Mouse (Mus musculus) ovary, postnatal 36 days (tissue): ENCODE measurements around the gene Rcbtb2.

Source experiments
- DNase-seq: peaks from one replicate; pipeline ENCODE4 v3.0.0; 2022; ENCODE audit warnings: low spot score, mixed read lengths

Rcbtb2 gene

DNA sequence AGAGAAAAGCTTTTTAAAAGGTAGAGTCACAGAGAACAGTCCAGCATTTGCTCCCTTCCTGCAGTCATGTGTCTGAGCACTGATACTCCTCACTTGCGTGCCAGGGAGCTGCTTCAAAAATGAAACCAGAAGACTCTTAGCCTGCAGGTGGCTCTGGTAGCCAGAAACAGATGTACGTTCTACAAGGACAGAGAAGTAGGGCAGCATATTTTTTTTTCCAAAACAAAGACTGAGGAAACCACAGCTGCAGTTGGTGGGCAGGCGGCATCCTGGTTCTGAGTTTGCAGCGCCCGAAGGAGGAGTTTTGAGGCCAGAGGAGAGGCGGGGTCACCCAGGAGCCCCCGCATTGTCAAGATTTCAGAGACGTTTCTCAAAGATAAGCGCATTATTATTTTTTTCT is 5.9 kb upstream of the Rcbtb2 start:
- peak; percentile 28 for DNase-seq

DNA sequence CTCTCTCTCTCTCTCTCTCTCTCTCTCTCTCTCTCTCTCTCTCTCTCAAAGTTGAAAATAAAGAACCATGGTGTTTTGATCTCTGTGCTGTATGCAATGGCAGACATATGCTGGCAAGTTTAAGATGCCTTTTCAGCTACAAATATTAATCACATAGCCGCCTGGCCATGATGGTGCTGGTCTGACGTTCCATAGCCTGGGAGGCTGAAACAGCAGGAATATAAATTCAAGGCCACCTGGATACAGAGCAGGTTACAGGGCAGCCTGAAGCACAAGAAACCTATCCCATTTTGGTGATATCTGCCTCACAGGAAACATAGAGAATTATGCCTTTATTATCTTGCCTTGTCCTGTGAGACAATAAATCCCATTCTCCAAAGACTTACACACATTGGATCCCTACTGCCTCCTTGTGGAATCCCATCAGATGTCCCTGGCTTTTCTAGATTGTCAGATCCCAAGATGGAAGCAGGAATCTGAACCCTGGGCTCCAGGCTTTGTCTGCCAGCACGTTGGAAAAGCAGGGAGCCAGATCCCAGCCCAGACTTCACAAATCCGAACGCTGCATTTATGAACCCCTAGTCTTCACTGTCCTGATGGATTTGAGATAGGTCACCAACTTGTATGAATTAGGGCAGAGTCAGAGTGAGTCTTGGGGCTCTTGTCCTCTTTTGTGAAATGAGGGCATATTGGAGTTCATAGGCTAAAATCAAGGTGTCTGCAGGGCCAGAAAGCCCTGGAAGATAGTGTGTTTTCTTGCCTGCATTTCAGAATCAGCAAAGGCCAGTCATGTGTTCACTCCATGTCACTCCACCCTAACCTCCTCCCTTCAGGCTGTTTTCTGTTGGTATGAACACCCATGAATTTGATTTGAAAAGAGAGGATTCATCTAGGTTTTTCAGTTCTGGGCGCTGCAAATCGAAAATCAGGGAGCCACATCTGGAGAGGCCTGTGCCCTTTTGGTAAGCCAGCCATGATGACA is 5.1 kb upstream of the Rcbtb2 start:
- DNase-seq: no peak

DNA sequence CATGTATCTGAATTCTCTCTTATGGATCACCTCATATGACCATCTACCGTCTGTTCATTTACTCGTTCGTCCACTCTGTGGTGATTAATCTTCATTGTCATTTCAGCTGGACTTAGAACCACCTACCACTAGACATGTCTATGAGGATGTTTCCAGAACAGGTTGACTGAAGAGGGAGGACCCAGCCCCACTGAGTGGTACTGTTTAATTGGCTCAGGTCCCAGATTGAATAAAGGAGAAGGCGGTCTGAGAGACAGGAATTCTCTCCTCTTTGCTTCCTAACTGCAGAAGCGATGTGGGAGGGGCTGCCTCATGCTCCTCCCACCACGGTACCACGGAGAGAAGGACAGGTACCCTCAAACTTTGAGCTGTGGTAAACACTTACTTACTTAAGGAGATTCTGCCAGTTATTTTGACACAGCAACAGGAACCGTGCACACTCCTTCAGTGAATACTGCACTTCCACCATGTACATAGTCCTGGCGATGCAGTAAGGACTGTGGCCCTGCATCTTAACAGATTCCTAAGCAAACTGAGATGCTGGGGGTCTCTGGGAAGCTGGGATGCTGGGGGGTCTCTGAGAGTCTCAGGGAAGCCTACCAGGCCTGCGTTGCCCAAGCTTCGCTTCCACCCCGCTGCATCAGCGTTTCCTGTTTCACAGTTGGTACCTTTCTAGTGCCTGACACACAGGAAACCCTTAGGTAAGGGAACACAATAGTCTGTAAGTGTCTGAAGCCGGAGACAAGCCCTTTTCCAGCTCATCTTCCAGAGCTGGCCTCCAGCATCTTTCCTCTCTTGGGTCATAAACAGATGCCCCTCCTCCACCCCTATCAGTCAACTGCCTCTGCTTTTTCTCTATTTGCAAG is 4.1 kb upstream of the Rcbtb2 start:
- DNase-seq: no peak

DNA sequence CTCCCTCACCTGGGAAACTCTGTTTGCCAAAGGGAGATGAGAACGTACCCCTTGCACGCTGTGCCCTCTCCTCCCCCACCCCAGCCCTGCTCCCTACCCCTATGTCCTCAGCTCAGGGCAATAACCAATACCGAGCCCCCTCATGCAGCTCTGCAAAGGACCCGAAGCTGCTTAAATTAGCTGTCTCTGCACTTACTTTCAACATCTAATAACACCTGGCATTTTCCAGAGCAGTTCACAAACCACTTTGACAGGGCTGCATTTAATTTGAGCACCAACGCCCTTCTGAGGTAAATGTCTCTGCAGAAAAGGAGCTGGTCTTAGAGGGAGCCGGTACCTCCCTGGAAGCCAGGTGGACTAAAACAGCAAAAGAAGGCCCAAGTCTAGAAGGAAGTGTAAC is 3.4 kb upstream of the Rcbtb2 start:
- no peak for DNase-seq

DNA sequence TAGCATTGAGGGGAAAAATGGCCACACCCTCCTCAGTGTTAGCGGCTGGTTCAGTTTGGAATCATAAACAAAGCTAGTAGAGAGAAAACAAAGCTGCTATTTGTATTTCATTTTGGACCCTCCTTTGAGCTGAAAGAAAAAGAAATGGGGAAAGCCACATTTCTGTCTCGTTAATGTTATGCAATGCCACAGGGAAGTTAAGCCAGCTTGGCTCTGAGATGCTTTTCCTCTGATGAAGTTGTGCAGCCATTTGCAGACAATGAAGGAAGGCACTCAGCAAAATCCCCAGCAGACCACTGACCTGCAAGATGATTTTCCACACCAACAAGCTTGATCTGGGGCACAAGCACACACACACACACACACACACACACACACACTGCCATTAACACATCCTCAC is 2.9 kb upstream of the Rcbtb2 start:
- DNase-seq: no peak

DNA sequence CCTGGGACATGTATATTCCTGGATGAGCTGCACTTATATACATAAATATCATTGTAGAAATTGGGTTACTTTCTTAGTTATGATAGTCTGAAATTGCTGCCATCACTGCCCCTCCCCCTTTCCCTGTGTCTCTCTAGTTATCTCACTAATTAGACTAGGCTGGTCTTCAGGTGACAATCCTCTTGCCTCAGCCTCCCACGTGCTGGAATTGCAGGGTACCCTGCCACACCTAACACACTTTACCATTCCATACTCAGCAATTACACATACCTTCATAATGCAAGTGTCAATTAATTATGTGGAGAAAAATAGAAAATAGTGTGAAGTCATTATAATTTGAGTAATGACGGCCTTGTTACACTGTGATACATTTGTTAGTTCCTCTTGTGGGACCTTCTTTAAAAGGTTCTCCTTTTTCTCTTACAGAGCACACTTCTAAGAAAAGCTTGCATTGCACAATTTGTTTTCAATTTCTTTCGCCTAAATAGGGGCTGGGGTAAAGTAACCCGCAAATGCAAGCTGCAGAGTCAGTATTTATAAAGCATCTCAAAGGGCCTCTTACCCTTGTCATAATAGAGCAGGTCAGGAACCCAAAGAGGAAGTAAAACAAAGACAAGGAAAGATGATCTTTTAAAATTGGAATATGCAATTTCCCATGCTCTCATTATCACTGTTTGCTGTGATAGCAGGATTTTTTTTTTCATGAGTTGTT is 470 bp upstream of the Rcbtb2 start:
- no peak for DNase-seq

DNA sequence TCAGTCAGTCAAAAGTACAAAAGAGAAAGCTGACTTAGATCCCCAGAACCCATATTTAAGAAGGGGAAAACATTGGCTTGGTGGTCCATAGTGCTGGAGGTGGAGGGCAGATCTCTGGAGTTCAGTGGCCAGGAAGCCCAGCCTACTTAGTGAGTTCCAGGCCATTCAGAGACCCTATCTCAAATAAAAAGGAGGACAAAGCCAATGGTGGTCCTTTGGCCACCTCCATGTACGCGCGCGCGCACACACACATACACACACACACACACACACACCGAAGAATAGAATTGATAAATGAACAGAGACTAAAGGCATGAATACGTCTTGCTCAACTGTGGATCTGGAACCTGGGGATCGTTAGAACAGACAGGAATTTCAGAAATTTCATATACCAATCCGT is 544 bp downstream of the Rcbtb2 start:
- DNase-seq: no peak

DNA sequence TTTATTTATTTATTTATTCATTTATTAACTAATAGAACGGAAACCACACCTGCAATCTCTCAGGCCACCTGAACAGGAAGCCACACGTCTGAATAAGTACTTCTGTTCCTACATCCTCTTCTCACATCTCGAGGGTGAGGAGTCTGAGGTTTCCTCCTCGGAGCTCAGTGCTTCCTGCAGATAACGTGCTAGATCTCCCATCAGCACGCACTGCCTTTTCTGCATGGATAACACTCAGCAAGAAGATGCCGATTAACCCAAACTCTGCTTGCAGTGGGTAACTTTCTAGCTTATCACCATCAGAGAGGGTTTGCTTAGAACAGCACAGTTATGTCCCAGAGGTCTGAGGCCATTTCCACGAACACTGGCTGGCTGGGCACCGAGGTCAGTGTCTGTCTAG is 949 bp downstream of the Rcbtb2 start:
- no peak for DNase-seq

DNA sequence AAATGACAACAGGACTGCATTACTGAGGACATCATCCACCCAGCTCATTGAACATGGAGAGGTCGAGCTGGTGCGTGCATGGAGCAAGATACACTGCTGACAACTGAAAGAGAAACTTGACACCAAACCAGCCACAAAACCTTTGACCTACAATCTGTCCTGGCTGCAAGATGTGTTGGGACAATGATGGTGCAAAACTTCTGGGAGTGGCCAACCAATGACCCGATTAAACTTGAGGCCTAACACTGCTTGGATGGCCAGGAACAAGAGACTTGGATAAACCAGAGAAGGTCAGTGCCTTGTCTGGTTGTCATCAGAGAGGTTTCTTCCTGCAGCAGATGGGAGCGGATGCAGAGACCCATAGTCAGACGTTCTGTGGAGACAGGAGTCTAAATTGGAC is 7.7 kb downstream of the Rcbtb2 start:
- DNase-seq: no peak

DNA sequence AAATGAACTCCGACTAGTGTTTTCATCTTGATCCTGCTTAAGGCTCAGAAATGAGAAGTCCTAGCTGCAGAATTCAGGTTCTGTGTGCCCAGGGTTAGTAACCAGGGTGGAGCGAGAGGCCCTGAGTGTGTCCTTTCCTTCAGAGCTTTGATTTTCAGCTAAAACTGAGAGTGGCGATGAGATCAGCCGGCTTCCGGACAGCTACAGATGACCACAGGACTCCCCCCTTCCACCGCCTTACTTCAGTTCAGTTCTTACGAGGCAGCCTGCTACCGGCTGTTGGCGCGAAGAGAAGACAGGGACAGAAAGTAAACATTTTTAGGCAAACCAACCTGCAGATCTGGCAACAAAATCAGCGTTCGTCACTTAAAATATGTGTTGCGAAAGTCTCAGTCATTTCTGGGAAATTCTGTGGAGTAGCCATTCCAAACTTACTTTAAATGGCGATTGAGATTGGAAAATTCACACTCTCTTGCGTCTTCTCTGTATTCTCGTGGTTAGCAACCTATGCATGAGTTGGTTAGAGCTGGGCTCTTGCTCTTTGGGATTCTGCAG is 9.1 kb downstream of the Rcbtb2 start:
- DNase-seq: no peak

DNA sequence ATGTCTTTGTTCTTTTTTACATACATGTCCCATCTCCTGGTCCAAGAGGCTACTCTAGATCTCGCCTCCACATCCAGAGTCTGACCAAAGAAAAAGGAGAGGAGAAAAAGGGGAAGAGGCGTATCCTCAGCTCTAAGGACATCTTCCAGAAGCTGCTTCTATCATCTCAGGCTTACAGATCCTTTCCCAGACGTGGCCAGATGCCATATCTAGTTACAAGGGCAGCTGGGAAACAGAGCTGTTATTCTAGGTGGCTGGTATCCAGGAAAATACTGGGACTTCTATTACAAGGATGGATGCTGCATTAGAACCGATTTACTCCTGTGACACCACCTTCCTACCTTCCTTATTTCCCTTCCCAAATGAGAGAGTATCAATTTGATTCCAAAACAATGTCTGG is 9.9 kb downstream of the Rcbtb2 start:
- no peak for DNase-seq

DNA sequence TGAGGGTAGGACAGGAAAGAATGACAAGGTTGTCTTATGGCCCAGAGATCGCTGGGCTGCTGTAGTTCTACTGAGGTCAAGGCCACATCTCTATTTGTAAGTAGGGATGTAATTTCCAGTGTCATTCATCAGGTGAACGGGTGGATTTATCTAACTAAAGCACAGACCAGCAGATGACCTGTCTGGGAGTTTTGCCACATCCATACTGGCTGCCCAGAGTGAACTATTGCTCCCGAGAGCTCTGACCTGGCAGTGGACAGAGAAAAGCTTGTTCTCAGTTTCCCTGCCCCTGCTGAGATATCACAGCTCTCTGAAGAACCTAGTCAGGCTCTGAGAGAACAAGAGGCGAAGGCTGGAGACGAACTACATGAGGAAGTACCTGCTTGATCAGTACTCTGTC is 14.4 kb downstream of the Rcbtb2 start:
- DNase-seq: no peak

DNA sequence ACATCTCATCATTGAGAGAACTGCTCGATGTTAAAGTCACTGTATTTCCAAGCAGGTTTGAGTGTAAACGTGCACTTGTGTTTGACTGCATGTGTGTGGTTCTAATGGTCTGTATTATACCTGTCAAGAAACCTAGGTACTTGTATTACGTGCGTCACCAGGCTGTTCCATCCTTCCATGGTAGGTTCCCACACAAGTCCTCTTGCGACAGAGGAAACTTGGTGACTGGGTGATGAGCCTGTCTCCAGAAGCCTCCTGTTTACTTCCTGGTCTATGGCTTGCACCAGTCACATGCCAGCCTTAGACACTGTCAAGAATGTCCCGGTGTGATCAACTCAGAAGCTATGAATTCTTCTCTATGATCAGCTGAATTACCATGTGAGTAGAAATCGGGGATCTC is 15.6 kb downstream of the Rcbtb2 start:
- DNase-seq: no peak

DNA sequence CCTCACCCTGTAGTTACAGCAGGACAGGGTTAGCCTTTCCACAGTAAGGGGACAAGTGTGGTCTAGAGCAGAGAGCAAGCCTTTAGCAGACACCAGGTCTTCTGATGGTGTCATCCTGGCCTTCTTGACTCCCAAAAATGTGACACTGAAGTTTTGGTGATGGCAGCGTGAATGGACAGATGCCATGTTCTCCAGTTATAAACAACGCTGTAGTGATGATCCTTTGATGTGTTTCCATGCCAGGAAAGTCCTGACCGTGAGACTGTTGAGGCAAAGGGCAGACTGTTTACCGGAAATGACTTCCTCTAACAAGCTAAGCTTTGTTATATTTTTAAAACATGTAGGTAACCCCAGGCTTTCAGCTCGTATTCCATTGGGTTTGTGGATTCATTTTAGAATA is 17.0 kb downstream of the Rcbtb2 start:
- no peak for DNase-seq

DNA sequence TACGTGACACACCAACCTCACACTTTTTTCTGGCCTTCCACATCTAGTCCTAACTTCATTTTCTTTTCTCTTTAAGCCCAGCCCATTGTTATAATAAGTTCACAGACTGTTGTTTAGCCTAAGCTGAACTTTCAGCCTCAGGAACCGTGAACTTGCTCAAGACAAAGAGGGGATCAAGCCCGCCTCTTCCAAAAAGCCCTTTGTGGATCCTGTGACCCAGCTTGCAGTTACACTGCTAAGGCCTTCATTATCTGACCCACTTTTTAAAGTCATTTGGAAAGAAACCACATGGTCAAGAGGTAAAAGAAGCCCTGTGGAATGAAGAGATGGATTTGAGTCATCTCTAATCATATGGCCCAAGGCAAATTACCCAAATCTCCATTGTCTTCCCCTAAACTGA is 19.0 kb downstream of the Rcbtb2 start:
- DNase-seq: no peak

DNA sequence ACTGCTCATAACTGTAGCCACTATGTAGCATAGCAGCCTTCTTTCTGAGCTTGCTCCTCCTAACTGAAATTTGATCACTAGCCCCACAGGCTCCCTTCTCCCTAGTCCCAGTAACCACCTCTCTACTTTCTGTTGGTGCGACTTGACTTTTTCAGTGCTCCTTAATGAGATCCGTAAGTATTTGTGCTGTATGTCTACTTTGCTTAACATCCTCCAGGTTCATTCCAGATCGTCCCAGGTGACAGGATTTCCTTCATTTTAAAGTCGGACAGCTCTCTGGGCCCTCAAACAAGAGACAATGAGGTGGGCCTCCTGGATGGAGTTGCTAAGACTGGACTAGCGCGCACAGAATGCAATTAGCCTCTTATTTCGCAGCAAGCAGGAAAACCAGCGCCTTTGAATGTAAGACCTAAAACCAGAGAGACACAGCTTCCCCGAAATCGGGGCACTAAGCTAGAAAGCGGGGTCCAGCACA is 19.6 kb downstream of the Rcbtb2 start:
- no peak for DNase-seq

DNA sequence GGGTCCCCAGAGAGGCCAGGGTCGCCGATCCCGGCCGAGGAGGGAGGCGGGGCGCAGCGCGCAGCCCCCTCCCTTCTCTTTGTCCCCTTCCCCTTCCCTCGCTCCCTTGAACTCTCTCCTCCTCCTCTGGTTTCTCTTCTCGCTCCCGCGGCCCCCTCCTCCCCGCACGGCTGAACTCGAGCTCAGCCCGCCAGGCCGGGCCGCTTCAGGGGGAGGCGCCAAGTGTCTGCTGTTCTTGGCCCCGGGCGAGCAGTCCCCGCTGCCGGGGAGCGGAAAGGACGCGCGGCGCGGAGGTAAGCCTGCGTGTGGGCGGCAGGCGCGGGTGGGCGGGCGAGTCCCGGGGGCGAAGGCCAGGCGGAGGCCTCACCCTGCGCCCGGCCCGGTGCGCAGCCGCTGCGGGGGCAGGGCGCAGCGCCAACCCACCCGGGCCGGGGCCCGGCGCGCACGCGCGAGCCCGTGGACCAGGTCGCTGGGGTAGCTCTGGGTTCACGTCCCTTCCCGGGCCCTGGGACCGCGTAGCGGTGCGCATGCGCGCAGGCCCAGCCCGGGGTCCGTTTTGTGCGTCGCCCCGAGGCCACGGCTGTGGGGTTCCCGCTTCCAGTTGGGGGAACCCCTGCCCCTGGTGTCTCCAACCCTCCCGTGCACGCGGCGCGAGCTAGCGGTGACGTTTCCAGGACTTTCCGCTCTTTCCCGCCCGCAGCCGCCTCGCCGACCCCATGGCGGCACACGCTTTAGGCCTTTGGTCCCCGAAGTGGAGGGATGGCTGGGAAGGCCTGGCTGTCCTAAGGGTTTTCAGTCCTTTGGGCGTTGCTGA is 20.3 kb downstream of the Rcbtb2 start:
- peak; percentile 86 for DNase-seq

DNA sequence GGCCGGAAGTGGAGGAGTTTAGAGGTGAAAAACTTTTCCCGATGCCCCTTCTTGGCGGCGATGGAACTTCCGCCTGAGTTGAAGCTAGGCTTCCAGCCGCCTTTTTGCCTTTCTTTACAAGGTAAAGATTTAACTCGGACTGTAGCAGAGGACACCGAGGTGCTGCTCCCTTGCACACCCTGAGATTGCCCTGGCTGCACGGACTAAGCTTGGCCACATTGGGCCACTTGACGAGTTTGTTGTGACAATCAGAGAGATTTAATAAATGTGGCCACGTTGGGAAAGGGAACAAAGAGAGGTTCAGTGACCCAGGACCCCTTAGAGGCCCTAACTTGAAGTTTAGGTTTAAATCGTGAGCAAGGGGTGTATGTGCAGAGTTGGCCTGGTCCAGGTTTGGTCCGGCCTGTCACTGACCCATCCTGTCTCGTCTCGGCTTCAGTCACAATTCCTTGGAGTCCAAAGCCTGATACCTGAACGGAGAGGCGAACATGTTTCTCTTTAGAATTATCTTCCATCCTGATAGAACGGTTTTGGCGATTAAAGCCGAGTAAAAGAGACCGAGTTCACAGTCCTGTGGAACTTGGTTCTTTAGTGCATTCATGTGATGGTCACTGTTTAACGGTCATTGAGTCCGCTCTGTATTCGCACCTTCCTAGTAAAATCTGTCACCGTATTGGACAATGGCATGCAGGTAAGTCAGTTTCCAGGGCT is 21.0 kb downstream of the Rcbtb2 start:
- no peak for DNase-seq

DNA sequence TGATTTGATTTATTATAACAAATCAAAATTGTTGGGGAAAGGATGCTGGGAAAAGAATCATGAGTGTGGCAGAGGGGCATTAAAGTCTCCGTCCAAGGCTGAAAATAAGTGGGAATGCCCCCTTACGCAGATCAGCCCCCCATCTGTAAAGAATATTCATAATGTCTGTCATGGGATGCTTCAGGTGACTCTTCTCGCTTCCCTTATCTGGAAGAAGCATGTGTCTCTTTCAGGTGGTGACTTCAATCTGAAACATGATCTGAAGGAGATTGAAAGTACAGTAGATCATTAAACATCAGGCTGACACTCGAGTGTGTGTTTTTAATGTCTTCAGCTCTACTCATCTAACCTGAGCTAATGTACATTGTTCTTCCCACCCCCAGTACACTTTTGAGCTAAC is 22.7 kb downstream of the Rcbtb2 start:
- no peak for DNase-seq

DNA sequence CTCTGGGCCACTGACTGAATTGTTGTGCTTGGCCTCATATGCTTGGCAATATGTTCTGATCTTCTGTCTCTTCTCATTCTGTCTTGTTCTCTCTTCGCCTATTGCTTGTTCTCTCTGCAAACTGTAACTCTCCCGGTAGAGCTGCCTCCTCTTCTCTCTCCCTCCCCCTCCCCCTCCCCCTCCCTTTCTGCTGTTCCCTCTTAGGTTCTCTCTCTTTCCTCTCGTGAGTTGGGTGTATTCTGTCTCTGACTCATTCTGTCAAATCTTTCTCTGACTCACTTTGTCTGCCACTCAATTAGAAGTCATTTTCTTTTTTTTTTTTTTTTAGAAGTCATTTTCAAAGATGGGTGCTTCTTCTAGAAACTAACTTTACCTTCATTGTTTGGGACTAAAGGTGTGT is 23.9 kb downstream of the Rcbtb2 start:
- DNase-seq: no peak
